Mouse (Mus musculus) liver, adult 2 months (tissue): ENCODE data around the gene Gphb5.

Experiments used
- CTCF ChIP-seq: fragments of 200-500 bp; IDR thresholded peaks from 2 replicates; pipeline ENCODE4 v1.5.1; 2011; ENCODE audit warnings: low read depth, low read length, control low read depth
- POLR2A ChIP-seq: fragments of 200-500 bp; IDR thresholded peaks from 2 replicates; pipeline ENCODE4 v1.6.1; 2011; ENCODE audit warnings: low read length, control low read depth; ENCODE audit not compliant: insufficient read depth; ENCODE audit errors: extremely low read depth

DNA sequence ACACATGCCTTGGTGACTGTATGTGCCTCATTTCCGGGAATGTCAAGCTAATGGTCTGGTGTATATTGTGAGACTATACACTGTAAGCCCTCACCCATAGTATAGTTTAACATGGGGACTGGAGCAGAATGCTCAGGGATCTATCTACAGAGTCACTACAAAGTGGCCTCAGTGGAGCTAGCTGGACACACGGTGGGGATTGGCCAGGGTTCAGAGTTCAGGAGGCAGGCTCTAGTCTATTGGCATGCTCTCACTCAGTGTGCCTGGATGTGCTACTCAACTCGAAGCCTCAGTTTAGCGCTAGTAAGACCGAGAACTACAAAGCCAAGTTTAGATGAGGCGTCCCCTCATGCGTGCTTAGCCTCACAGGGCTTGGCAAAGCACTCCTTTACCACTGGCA lies 49.6 kb upstream of the Gphb5 start:
- no peak for TF ChIP-seq POLR2A
- TF ChIP-seq CTCF = no peak
